ENCODE assay signal across 8 mouse cellular contexts in genomic region chr1:59367928-59368648, GRCm38 (mm10).
DNase-seq lines count a peak whose midpoint lies in the region; ATAC-seq lines count a peak whose summit lies in the region.
"Had no signal": no experiment of that assay in that cellular context is flagged by ENCODE, and none has a peak within 500 bp of the region (broad histone marks: within the 10 kb centered on the region; RNA-seq: fewer than 3 reads in every experiment).

No protein-coding gene starts in this region.

- peak overlapping the region; percentile 70 for H3K27ac ChIP-seq in liver, embryonic 12.5 days
- H3K27ac ChIP-seq in stomach, embryonic 15.5 days, result peak overlapping the region; percentile 8; the same call in 1 of the 2 replicates
- H3K27ac ChIP-seq: hindbrain, embryonic 15.5 days had no signal

- H3K9me3 ChIP-seq in liver, embryonic 12.5 days (replicated peaks), result no peaks in the 10 kb centered on the region
- no peaks in the 10 kb centered on the region for H3K9me3 ChIP-seq in stomach, embryonic 15.5 days
- H3K9me3 ChIP-seq: hindbrain, embryonic 15.5 days had no signal

- peak; percentile 34 for DNase-seq in kidney, postnatal 14 days
- no peak for DNase-seq in kidney, adult 11 months
- peak; percentile 45 for DNase-seq in embryo, embryonic 10.5 days (ENCODE audit: low spot score)
- DNase-seq in cerebellum, postnatal 10 days, result no peak

- peak overlapping the region; percentile 60 for H3K4me2 ChIP-seq in liver, embryonic 12.5 days
- peak overlapping the region; percentile 39 for H3K4me2 ChIP-seq in stomach, embryonic 15.5 days
- H3K4me2 ChIP-seq: hindbrain, embryonic 15.5 days had no signal

- peak; percentile 86 for ATAC-seq in liver, embryonic 12.5 days
- peak; percentile 78 for ATAC-seq in stomach, embryonic 15.5 days (ENCODE audit: insufficient read depth, low FRiP score, low read depth)
- no peak for ATAC-seq in cerebellum, adult (ENCODE audit: insufficient number of reproducible peaks, low FRiP score, low TSS enrichment)

- peak overlapping the region; percentile 21; the same call in 1 of the 2 replicates for H3K4me3 ChIP-seq in liver, embryonic 12.5 days
- no peak overlapping the region for H3K4me3 ChIP-seq in stomach, embryonic 15.5 days (replicated peaks)
- H3K4me3 ChIP-seq: hindbrain, embryonic 15.5 days had no signal

- peak overlapping the region; percentile 47 for H3K9ac ChIP-seq in liver, embryonic 12.5 days
- no peak overlapping the region; the same call in 1 of the 2 replicates for H3K9ac ChIP-seq in stomach, embryonic 15.5 days
- H3K9ac ChIP-seq: hindbrain, embryonic 15.5 days had no signal

- no peaks in the 10 kb centered on the region for H3K36me3 ChIP-seq in liver, embryonic 12.5 days
- no peaks in the 10 kb centered on the region for H3K36me3 ChIP-seq in stomach, embryonic 15.5 days
- H3K36me3 ChIP-seq: hindbrain, embryonic 15.5 days had no signal

- H3K27me3 ChIP-seq in liver, embryonic 12.5 days (replicated peaks), result no peaks in the 10 kb centered on the region
- H3K27me3 ChIP-seq in stomach, embryonic 15.5 days (replicated peaks), result no peaks in the 10 kb centered on the region
- H3K27me3 ChIP-seq: hindbrain, embryonic 15.5 days had no signal

- WGBS in liver, embryonic 12.5 days (ENCODE audit: insufficient replicate concordance), result 2% methylated on average over 13 of the region's 13 CpGs
- 7% methylated on average over 13 of the region's 13 CpGs for WGBS in stomach, embryonic 15.5 days

- peaks cover 46% of the 10 kb centered on the region for H3K4me1 ChIP-seq in liver, embryonic 12.5 days
- peaks cover 18% of the 10 kb centered on the region for H3K4me1 ChIP-seq in stomach, embryonic 15.5 days
- H3K4me1 ChIP-seq: hindbrain, embryonic 15.5 days had no signal

Comparison
In these comparisons a context has a peak if more than half of its experiments do, and no peak if none do; other contexts are left out.
1. DNase-seq: peak in kidney, postnatal 14 days (single experiment) and embryo, embryonic 10.5 days (single experiment); none in kidney, adult 11 months (single experiment) and cerebellum, postnatal 10 days (0 of 2).